Mouse (Mus musculus) layer of hippocampus, adult 2 months (tissue): Measurements from ENCODE around the gene Actn4. TPM values are rescaled to one million over a fixed set of nuclear protein-coding genes. Genes with fewer than 3 reads are reported as not detected.
A peak's percentile ranks its signal among the peaks of the same experiment; 100 is the strongest.

Source experiments
- DNase-seq, 2 experiments: peaks; one replicate each; pipeline ENCODE4 v3.0.0; 2022; ENCODE audit warnings: low spot score in 2 of 2
- H3K27ac ChIP-seq: fragments of 200-600 bp; 2 replicates; pipeline ENCODE4 v1.8.1; 2022
- H3K4me3 ChIP-seq: fragments of 200-600 bp; 2 replicates; pipeline ENCODE4 v1.8.1; 2022; ENCODE audit warnings: mild to moderate bottlenecking
- CTCF ChIP-seq: fragments of 200-600 bp; conservative IDR thresholded peaks from 2 replicates; pipeline ENCODE4 v1.8.1; 2022; ENCODE audit warnings: antibody characterized with exemption, mild to moderate bottlenecking, moderate library complexity
- total RNA-seq, 2 experiments: library from RNA; stranded (reverse); gene quantifications; 2 replicates each; pipeline ENCODE4 v1.2.3; 2021

Gene Actn4
- total RNA-seq, 2 experiments from 2014 or later = 131 to 134 TPM

DNA sequence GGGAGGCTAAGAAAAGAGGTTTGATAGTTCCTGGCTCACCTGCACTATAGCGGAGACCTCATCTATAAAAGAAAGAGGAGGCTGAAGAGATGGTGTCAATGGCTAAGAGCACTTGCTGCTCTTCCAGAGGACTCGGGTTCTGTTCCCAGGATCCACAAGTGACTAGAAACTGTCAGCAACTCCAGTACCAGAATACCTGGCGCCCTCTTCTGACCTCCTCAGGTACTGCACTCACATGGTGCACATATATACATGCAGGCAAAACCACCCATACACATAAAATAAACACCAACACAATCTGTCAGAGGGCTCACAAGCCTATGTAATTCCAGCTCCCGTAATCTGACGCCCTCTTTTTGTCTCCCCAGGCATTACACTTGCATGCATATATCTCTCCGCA lies 101.2 kb downstream of the Actn4 start:
- TF ChIP-seq CTCF = peak; percentile 55
- no peak for DNase-seq
- Histone ChIP-seq H3K4me3 (no peak overlapping the region), H3K27ac (no peak overlapping the region)

DNA sequence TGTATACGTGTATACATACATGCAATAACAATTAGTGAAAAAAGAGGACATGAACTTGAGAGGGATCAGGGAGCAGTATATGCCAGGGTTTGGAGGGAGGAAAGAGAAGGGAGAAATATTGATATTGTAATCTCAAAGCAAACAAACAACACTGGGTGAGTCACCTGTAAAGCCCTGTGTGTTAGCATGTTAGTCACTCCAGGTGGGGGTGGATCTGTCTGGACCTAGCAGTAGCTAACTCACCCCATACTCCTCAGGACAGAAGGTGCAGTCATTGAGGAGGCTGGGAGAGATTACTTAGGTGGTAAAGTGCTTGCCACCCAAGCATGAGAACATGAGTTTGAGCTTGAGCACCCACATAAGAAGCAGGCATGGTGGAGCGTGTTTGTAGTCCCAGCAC lies 102.2 kb downstream of the Actn4 start:
- Histone ChIP-seq H3K4me3 (no peak overlapping the region), H3K27ac (no peak overlapping the region)
- no peak for DNase-seq
- TF ChIP-seq CTCF = no peak

DNA sequence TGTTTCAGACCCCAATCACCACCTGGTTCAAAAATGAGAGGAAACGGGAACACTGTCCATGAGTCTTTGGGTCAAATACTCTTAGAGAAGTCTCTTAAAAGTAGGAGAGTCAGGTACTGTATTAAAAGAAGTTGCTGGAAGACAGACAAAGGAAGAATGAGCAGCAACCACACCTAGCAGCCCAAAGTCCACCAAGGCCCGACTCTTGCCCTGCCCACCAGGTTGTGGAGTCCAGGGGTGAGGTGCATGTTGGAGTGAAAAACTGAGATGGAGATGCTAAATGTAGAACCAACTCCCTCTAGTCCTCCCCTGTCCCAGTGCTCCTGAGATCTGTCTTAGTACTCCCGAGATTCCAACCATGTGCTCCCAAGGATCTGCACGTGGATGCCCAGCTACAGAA lies 111.5 kb downstream of the Actn4 start:
- no peak overlapping the region for H3K4me3 ChIP-seq
- TF ChIP-seq CTCF = no peak
- DNase-seq = no peak
- H3K27ac ChIP-seq = no peak overlapping the region

DNA sequence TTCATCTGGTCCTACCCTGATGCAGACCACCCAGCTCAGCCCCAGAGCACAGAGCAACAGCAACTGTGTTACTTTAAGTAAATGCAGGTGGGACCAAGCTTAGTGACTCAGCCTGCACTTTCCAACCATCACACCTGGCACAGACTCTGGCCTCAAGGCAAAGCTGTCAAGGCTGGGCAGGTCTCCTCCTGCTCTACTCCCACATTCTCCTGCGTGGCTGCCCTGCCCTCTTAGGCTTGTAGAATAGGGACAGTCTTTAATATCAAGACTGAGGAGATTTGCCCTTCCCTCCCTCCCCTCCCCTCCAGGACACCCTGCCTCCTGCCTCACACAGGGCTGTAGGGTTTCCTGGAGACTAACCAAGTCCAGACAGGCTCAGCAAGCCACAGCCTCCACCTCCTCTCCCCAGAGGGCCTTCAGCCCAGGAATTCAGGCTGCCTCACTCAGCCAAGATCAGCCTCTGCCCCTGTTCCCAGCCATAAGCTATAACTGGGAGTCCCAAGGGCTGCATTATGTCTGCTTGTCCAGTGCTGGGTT lies 112.4 kb downstream of the Actn4 start:
- no peak for TF ChIP-seq CTCF
- H3K4me3 ChIP-seq = no peak overlapping the region
- no peak for DNase-seq
- no peak overlapping the region for H3K27ac ChIP-seq

DNA sequence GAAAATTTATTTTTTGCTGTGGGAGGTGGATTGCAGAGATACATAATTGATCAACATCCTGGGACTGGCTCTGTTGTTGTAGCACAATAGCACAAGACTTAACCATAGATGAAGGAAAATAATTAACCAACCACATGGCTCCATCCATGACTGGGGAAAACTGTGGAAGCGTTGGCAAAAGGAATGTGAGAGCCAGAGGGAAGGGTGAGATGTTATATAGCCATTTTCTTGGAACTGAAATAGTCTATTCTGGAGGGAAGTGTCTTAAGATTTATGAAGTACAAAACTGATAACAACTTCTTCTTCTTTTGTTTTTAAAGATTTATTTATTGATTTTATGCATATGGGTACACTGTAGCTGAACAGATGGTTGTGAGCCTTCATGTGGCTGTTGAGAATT lies 114.9 kb downstream of the Actn4 start:
- no peak overlapping the region for H3K27ac ChIP-seq
- no peak for TF ChIP-seq CTCF

More for the DNA sequence above, 114.9 kb downstream of the Actn4 start:
- no peak overlapping the region for H3K4me3 ChIP-seq
- no peak for DNase-seq

Other genes with a start within 250 kb of the Actn4 start
- gene Fbxo17, start 245.5 kb downstream of the Actn4 start, total RNA-seq = 1 to 10 TPM in 1 of 2 experiments, under 1 TPM in 1; 0.98 to 1.4 TPM
- 10 to 100 TPM; 57.5 to 57.9 TPM for gene Mrps12, start 220.5 kb downstream of the Actn4 start, total RNA-seq
- 10 to 100 TPM; 13.9 to 14.3 TPM for gene Sars2, start 220.3 kb downstream of the Actn4 start, total RNA-seq
- under 1 TPM; 0.34 to 0.36 TPM for gene Ccer2, start 206.2 kb downstream of the Actn4 start, total RNA-seq
- 100 to 1,000 TPM; 128 to 139 TPM for gene Sirt2, start 195.6 kb downstream of the Actn4 start, total RNA-seq
- 10 to 100 TPM; 25.6 to 27.2 TPM for gene Nfkbib, start 194.8 kb downstream of the Actn4 start, total RNA-seq
- gene Rinl, start 173.4 kb downstream of the Actn4 start, total RNA-seq = 1 to 10 TPM; 2.6 to 4.5 TPM
- 100 to 1,000 TPM; 410 to 476 TPM for gene Hnrnpl, start 153.8 kb downstream of the Actn4 start, total RNA-seq
- gene Ech1, start 137.1 kb downstream of the Actn4 start, total RNA-seq = 10 to 100 TPM; 66.4 to 68.8 TPM
- gene Lgals4, start 128.5 kb downstream of the Actn4 start, total RNA-seq = 1 to 10 TPM; 4.4 to 6.8 TPM
- gene Lgals7, start 98.5 kb downstream of the Actn4 start, total RNA-seq = not detected
- under 1 TPM; 0.15 to 0.29 TPM for gene Capn12, start 80.9 kb downstream of the Actn4 start, total RNA-seq
- gene Eif3k, start 19.5 kb upstream of the Actn4 start, total RNA-seq = 100 to 1,000 TPM; 198 to 202 TPM
- gene Map4k1, start 19.7 kb upstream of the Actn4 start, total RNA-seq = 1 to 10 TPM in 1 of 2 experiments, under 1 TPM in 1; 0.90 to 1.8 TPM
- gene Ryr1, start 162.8 kb upstream of the Actn4 start, total RNA-seq = 10 to 100 TPM; 19.6 to 23.3 TPM
- under 1 TPM; 0.91 to 0.97 TPM for gene Rasgrp4, start 172.5 kb upstream of the Actn4 start, total RNA-seq
- gene Fam98c, start 193.9 kb upstream of the Actn4 start, total RNA-seq = 10 to 100 TPM; 28.1 to 29.3 TPM
- gene Ggn, start 207.9 kb upstream of the Actn4 start, total RNA-seq = under 1 TPM; 0.88 to 0.95 TPM
- gene Spred3, start 208.1 kb upstream of the Actn4 start, total RNA-seq = 10 to 100 TPM; 46.9 to 48.1 TPM
- gene Psmd8, start 218.4 kb upstream of the Actn4 start, total RNA-seq = 100 to 1,000 TPM; 131 to 133 TPM